Mouse (Mus musculus): ENCODE data around the gene Amigo3. TPM values are rescaled to one million over a fixed set of nuclear protein-coding genes. Genes with fewer than 3 reads are reported as not detected.

The Amigo3 gene
- polyA plus RNA-seq, 1 experiment, result 1.9 TPM

GRCm38 (mm10) chr9:108049016-108049455 is 3.9 kb upstream of the Amigo3 start, which contains the start of gene Gmppb:
Gene Gmppb (plus strand): TSS chr9:108049242.
- Histone ChIP-seq H3K79me3 (ENCODE audit: low read depth) (peaks cover 1% of the 10 kb centered on the region), H3ac (ENCODE audit: control insufficient read depth, insufficient read length, low read depth) (peak within 1 kb of the TSS; percentile 89), H3K36me3 (ENCODE audit: control insufficient read depth, insufficient read depth) (peaks cover 21% of the 10 kb centered on the region), H3K4me3 (ENCODE audit: insufficient read depth, poor library complexity, severe bottlenecking) (peak within 1 kb of the TSS; percentile 66), H3K79me2 (ENCODE audit: control insufficient read depth, insufficient read depth) (peaks cover 12% of the 10 kb centered on the region), H3K27me3 (ENCODE audit: control insufficient read depth, insufficient read depth, insufficient read length) (no peaks in the 10 kb centered on the region)
- TF ChIP-seq MYOD1 (IDR thresholded peaks at IDR 0.05; ENCODE audit: control insufficient read depth, insufficient read length, low read depth) (no peak), MAX (IDR thresholded peaks at IDR 0.05) (no peak), FOSL1 (IDR thresholded peaks at IDR 0.05; ENCODE audit: insufficient read depth, low read length, poor library complexity, severe bottlenecking) (no peak), CTCF (IDR thresholded peaks at IDR 0.05; ENCODE audit: control insufficient read depth, insufficient read depth, insufficient read length) (no peak), MYOG (IDR thresholded peaks at IDR 0.05; ENCODE audit: control insufficient read depth, extremely low read depth, insufficient read length) (no peak), CEBPB (IDR thresholded peaks at IDR 0.05; ENCODE audit: low read depth) (no peak), USF1 (IDR thresholded peaks at IDR 0.05; ENCODE audit: low read depth) (no peak)

DNA sequence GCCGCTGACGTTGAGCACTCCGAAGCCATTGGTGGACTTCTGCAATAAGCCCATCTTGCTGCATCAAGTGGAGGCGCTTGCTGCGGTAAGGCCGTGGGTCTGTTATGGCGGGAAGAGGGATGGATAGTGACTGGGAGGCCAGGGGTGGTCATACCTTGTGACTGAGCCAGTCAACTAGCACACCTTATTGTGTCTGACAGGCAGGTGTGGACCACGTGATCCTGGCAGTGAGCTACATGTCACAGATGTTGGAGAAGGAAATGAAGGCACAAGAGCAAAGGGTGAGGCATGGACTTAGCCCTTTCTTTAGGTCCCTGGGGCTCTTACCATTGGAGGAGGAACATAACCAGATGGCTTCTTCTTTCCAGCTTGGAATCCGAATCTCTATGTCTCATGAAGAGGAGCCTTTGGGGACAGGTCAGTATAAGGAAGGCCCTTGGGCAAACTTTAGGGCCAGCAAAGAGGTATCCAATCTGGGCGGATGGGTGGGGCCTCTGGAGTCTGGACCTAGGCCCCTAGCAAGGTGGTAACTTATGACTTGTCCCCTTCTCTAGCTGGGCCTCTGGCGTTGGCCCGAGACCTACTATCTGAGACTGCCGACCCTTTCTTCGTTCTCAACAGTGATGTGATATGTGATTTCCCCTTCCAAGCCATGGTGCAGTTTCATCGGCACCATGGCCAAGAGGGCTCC is 3.3 kb upstream of the Amigo3 start:
- peaks cover 12% of the 10 kb centered on the region for H3K79me2 ChIP-seq (ENCODE audit: control insufficient read depth, insufficient read depth)
- H3K79me3 ChIP-seq (ENCODE audit: low read depth), result peaks cover 1% of the 10 kb centered on the region
- peak overlapping the region; percentile 89 for H3ac ChIP-seq (ENCODE audit: control insufficient read depth, insufficient read length, low read depth)
- peak overlapping the region; percentile 66 for H3K4me3 ChIP-seq (ENCODE audit: insufficient read depth, poor library complexity, severe bottlenecking)
- H3K27me3 ChIP-seq (ENCODE audit: control insufficient read depth, insufficient read depth, insufficient read length), result no peaks in the 10 kb centered on the region
- H3K36me3 ChIP-seq (ENCODE audit: control insufficient read depth, insufficient read depth), result peaks cover 17% of the 10 kb centered on the region
- TF ChIP-seq MYOD1 (IDR thresholded peaks at IDR 0.05; ENCODE audit: control insufficient read depth, insufficient read length, low read depth), result no peak
- TF ChIP-seq CTCF (IDR thresholded peaks at IDR 0.05; ENCODE audit: control insufficient read depth, insufficient read depth, insufficient read length), result no peak
- TF ChIP-seq USF1 (IDR thresholded peaks at IDR 0.05; ENCODE audit: low read depth), result no peak
- TF ChIP-seq MAX (IDR thresholded peaks at IDR 0.05), result no peak
- TF ChIP-seq MYOG (IDR thresholded peaks at IDR 0.05; ENCODE audit: control insufficient read depth, extremely low read depth, insufficient read length), result no peak
- TF ChIP-seq CEBPB (IDR thresholded peaks at IDR 0.05; ENCODE audit: low read depth), result no peak
- TF ChIP-seq FOSL1 (IDR thresholded peaks at IDR 0.05; ENCODE audit: insufficient read depth, low read length, poor library complexity, severe bottlenecking), result no peak

DNA sequence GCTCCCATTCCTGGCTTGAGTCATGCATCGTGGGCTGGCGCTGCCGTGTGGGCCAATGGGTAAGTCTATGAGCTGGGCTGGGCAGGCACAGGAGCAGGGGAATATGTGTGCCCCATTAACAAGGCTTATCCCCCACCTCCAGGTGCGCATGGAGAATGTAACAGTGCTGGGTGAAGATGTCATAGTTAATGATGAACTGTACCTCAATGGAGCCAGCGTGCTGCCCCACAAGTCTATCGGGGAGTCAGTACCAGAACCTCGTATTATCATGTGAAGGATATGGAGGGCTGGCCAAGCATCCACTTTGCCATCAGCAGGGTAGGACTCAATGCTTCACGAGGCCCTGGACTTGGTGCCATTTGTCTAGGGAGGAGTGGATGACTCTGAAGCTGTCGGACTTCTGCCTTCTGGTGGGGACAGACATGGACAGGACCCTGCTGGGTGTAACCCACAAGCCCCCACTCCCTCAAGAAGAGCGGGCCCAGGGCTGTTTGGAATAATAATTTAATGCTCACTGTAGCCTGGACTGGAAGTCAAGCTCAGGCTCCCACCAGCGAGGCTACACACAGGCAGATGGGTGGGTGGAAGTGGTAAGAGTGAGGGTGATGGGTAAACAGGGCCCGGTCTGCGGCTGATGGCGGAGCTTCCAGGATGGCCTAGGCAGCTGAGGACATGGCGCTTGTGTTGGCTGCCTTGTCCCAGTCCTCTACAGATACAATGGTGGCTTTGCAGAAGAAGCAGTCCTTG is 1.6 kb upstream of the Amigo3 start:
- H3K4me3 ChIP-seq (ENCODE audit: insufficient read depth, poor library complexity, severe bottlenecking), result no peak overlapping the region
- peaks cover 12% of the 10 kb centered on the region for H3K79me2 ChIP-seq (ENCODE audit: control insufficient read depth, insufficient read depth)
- H3K27me3 ChIP-seq (ENCODE audit: control insufficient read depth, insufficient read depth, insufficient read length), result no peaks in the 10 kb centered on the region
- H3K36me3 ChIP-seq (ENCODE audit: control insufficient read depth, insufficient read depth), result peaks cover 13% of the 10 kb centered on the region
- no peak for TF ChIP-seq MYOG (IDR thresholded peaks at IDR 0.05; ENCODE audit: control insufficient read depth, extremely low read depth, insufficient read length)
- no peak for TF ChIP-seq MYOD1 (IDR thresholded peaks at IDR 0.05; ENCODE audit: control insufficient read depth, insufficient read length, low read depth)
- no peak for TF ChIP-seq CTCF (IDR thresholded peaks at IDR 0.05; ENCODE audit: control insufficient read depth, insufficient read depth, insufficient read length)
- TF ChIP-seq MAX (IDR thresholded peaks at IDR 0.05), result no peak
- TF ChIP-seq FOSL1 (IDR thresholded peaks at IDR 0.05; ENCODE audit: insufficient read depth, low read length, poor library complexity, severe bottlenecking), result no peak
- TF ChIP-seq CEBPB (IDR thresholded peaks at IDR 0.05; ENCODE audit: low read depth), result no peak
- TF ChIP-seq USF1 (IDR thresholded peaks at IDR 0.05; ENCODE audit: low read depth), result no peak
- no peak overlapping the region for H3ac ChIP-seq (ENCODE audit: control insufficient read depth, insufficient read length, low read depth)
- H3K79me3 ChIP-seq (ENCODE audit: low read depth), result peaks cover 1% of the 10 kb centered on the region

DNA sequence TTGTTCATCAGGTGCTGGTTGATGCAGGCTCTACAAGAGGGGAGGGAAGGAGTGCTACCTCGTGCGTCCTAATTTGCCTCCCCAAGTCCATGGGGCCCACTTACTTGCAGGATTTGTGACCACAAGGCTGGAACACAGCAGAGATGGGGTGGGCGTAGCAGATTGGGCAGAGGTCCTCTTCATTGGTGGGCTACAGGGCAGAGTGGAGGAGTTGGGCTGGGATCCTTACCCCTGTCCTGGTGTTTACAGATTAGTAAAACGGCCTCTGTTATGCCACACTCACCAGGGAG is 1.1 kb upstream of the Amigo3 start:
- peaks cover 13% of the 10 kb centered on the region for H3K36me3 ChIP-seq (ENCODE audit: control insufficient read depth, insufficient read depth)
- peaks cover 12% of the 10 kb centered on the region for H3K79me2 ChIP-seq (ENCODE audit: control insufficient read depth, insufficient read depth)
- no peak for TF ChIP-seq MYOD1 (IDR thresholded peaks at IDR 0.05; ENCODE audit: control insufficient read depth, insufficient read length, low read depth)
- no peaks in the 10 kb centered on the region for H3K27me3 ChIP-seq (ENCODE audit: control insufficient read depth, insufficient read depth, insufficient read length)
- H3K79me3 ChIP-seq (ENCODE audit: low read depth), result peaks cover 1% of the 10 kb centered on the region
- H3ac ChIP-seq (ENCODE audit: control insufficient read depth, insufficient read length, low read depth), result no peak overlapping the region
- H3K4me3 ChIP-seq (ENCODE audit: insufficient read depth, poor library complexity, severe bottlenecking), result no peak overlapping the region

DNA sequence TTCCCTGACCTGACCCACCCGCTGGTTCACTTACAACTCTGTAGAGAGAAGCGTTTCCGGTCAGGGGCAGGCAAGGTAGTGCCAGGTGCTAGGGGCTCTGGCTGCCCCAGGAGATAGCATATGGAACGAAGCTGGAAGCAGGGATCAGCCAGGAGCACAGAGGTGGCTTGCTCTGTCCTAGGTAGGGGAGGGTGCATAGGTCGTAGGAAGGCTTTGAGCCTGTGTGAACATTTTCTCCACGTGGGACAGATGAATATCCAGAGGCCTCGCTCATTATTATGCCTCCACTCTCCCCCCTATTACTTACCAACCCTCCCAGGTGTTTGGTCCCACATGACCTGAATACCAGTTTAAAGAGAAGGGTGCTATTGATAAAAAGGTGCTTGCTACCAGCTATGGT is 548 bp upstream of the Amigo3 start:
- H3K79me3 ChIP-seq (ENCODE audit: low read depth), result peaks cover 1% of the 10 kb centered on the region
- no peak overlapping the region for H3ac ChIP-seq (ENCODE audit: control insufficient read depth, insufficient read length, low read depth)
- TF ChIP-seq USF1 (IDR thresholded peaks at IDR 0.05; ENCODE audit: low read depth) (no peak), MAX (IDR thresholded peaks at IDR 0.05) (no peak), CTCF (IDR thresholded peaks at IDR 0.05; ENCODE audit: control insufficient read depth, insufficient read depth, insufficient read length) (no peak), MYOG (IDR thresholded peaks at IDR 0.05; ENCODE audit: control insufficient read depth, extremely low read depth, insufficient read length) (no peak), FOSL1 (IDR thresholded peaks at IDR 0.05; ENCODE audit: insufficient read depth, low read length, poor library complexity, severe bottlenecking) (no peak)
- H3K27me3 ChIP-seq (ENCODE audit: control insufficient read depth, insufficient read depth, insufficient read length), result no peaks in the 10 kb centered on the region
- peaks cover 12% of the 10 kb centered on the region for H3K79me2 ChIP-seq (ENCODE audit: control insufficient read depth, insufficient read depth)
- no peak overlapping the region for H3K4me3 ChIP-seq (ENCODE audit: insufficient read depth, poor library complexity, severe bottlenecking)
- H3K36me3 ChIP-seq (ENCODE audit: control insufficient read depth, insufficient read depth), result peaks cover 13% of the 10 kb centered on the region
